ENCODE assay signal across 8 mouse cellular contexts in the genomic region with DNA sequence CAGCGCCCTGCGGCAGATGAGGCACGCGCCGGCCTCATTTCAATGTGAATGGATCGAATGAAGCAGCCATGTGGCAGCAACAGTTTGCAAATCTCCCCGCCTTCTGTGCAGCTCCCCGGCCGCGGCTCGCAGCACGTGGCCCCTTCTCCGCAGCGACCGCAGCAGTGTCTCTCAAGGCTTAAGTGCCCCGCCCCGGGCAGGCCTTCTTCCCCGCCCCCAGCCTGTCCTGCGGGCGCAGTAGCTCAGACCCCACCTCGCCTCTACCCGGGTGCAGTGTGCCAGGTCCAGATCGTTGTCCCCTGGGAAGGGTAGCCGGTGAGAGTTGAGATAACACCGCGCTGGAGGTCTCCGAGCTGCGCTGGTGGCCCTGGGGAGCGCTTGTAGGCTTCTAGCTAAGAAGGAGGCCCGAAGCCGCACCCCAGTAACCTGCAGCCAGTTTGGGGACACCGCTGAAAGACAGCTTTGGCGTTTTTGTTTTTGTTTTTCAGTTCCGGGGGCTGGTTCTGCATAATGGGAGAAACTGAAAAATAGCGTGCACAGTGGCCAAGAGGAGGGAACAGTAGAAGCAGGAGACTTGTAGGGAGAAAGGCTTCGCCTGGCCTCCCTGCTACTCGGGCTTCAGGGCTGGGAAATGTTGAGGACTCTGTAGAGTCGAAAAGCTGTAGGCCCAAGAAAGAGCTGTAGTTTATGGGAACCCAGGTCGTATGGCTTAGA. TPM values are rescaled to one million over a fixed set of nuclear protein-coding genes. Genes with fewer than 3 reads are reported as not detected.
A peak's percentile ranks its signal among the peaks of the same experiment; 100 is the strongest.
DNase-seq lines count a peak whose midpoint lies in the region; ATAC-seq and TF ChIP-seq lines count a peak whose summit lies in the region.

No protein-coding gene starts in this region.

- peak overlapping the region; percentile 55 for H3K4me3 ChIP-seq in heart, embryonic 10.5 days
- H3K4me3 ChIP-seq in G1E (ENCODE audit: low read depth, low read length), result peak overlapping the region; percentile 70; the same call in 1 of the 2 replicates
- H3K4me3 ChIP-seq in embryonic facial prominence, embryonic 15.5 days (replicated peaks), result peak overlapping the region; percentile 40
- H3K4me3 ChIP-seq in liver, embryonic 11.5 days (ENCODE audit: low read depth, low read length), result peak overlapping the region; percentile 42

- ATAC-seq in G1E (ENCODE audit: extremely low read depth, insufficient number of reproducible peaks, low FRiP score, poor library complexity, severe bottlenecking), result peak; percentile 23; the same call in 1 of the 2 replicates
- peak; percentile 69 for ATAC-seq in embryonic facial prominence, embryonic 15.5 days (ENCODE audit: insufficient number of reproducible peaks, low FRiP score, low TSS enrichment, low read depth)
- ATAC-seq in liver, embryonic 11.5 days (replicated peaks; ENCODE audit: low FRiP score), result peak; percentile 63

- H3K9ac ChIP-seq in embryonic facial prominence, embryonic 15.5 days, result peak overlapping the region; percentile 13; the same call in 1 of the 2 replicates
- H3K9ac ChIP-seq in liver, embryonic 11.5 days (ENCODE audit: low read depth, low read length), result peak overlapping the region; percentile 70

- peaks cover 94% of the 10 kb centered on the region for H3K27me3 ChIP-seq in heart, embryonic 10.5 days (ENCODE audit: insufficient read depth, poor library complexity, severe bottlenecking)
- H3K27me3 ChIP-seq in G1E (ENCODE audit: insufficient read depth, low read length), result peaks cover 56% of the 10 kb centered on the region
- peaks cover 77% of the 10 kb centered on the region for H3K27me3 ChIP-seq in embryonic facial prominence, embryonic 15.5 days
- H3K27me3 ChIP-seq in liver, embryonic 11.5 days (replicated peaks; ENCODE audit: control insufficient read depth, insufficient read depth, low read length), result peaks cover 70% of the 10 kb centered on the region

- intact Hi-C loops in heart, postnatal 14 days (cut with DNase I), result no loop called here

- 4% methylated on average over 39 of the region's 39 CpGs for WGBS in heart, embryonic 10.5 days
- WGBS in embryonic facial prominence, embryonic 15.5 days, result 8% methylated on average over 39 of the region's 39 CpGs
- WGBS in liver, embryonic 11.5 days, result 5% methylated on average over 39 of the region's 39 CpGs

- H3K36me3 ChIP-seq in heart, embryonic 10.5 days, result no peaks in the 10 kb centered on the region
- H3K36me3 ChIP-seq in G1E (replicated peaks), result no peaks in the 10 kb centered on the region
- H3K36me3 ChIP-seq in embryonic facial prominence, embryonic 15.5 days, result no peaks in the 10 kb centered on the region
- no peaks in the 10 kb centered on the region for H3K36me3 ChIP-seq in liver, embryonic 11.5 days (ENCODE audit: control insufficient read depth, insufficient read depth, low read length)

- H3K9me3 ChIP-seq in heart, embryonic 10.5 days, result no peaks in the 10 kb centered on the region
- H3K9me3 ChIP-seq in G1E (replicated peaks), result peaks cover 3% of the 10 kb centered on the region
- no peaks in the 10 kb centered on the region for H3K9me3 ChIP-seq in embryonic facial prominence, embryonic 15.5 days (replicated peaks)
- H3K9me3 ChIP-seq in liver, embryonic 11.5 days (ENCODE audit: control insufficient read depth, low read length), result no peaks in the 10 kb centered on the region

- peak overlapping the region; percentile 75 for H3K4me2 ChIP-seq in embryonic facial prominence, embryonic 15.5 days (replicated peaks)
- peak overlapping the region; percentile 82 for H3K4me2 ChIP-seq in liver, embryonic 11.5 days

- no peak for DNase-seq in heart, embryonic 10.5 days (ENCODE audit: low spot score)
- DNase-seq in heart, postnatal 14 days, result no peak
- DNase-seq in G1E (ENCODE audit: low spot score), result peak; percentile 61
- DNase-seq in induced T-regulatory cell, adult 2 months (ENCODE audit: low read depth), result peak; percentile 36
- peak; percentile 80 for DNase-seq in liver, embryonic 11.5 days (ENCODE audit: low spot score)
- peak; percentile 96 for DNase-seq in retina, postnatal 1 day
- DNase-seq in urinary bladder, postnatal 14 days (ENCODE audit: low spot score), result no peak

- no peak for TF ChIP-seq CTCF in G1E (IDR thresholded peaks at IDR 0.05; ENCODE audit: low read depth, low read length)

- H3K4me1 ChIP-seq in heart, embryonic 10.5 days, result peaks cover 64% of the 10 kb centered on the region
- H3K4me1 ChIP-seq in G1E (ENCODE audit: insufficient read depth, low read depth, low read length), result peaks cover 80% of the 10 kb centered on the region
- peaks cover 58% of the 10 kb centered on the region for H3K4me1 ChIP-seq in embryonic facial prominence, embryonic 15.5 days
- peaks cover 75% of the 10 kb centered on the region for H3K4me1 ChIP-seq in liver, embryonic 11.5 days (replicated peaks; ENCODE audit: control insufficient read depth, insufficient read depth, low read length)

- peak overlapping the region; percentile 65 for H3K27ac ChIP-seq in heart, embryonic 10.5 days
- H3K27ac ChIP-seq in embryonic facial prominence, embryonic 15.5 days (replicated peaks), result no peak overlapping the region
- peak overlapping the region; percentile 77 for H3K27ac ChIP-seq in liver, embryonic 11.5 days (ENCODE audit: low read depth, low read length)

RNA-seq across cellular contexts. Expression of gene Dll4, which starts 2.8 kb away (rescaled TPM):
- 6.0 and 7.5 TPM in 2 replicates for polyA plus RNA-seq in heart, embryonic 10.5 days (2016; fragmentation: Nextera tagmentation; extraction: Ambion mirVana)
- total RNA-seq in heart, postnatal 14 days (2021), result 10 to 100 TPM; 19.5 to 22.3 TPM
- total RNA-seq in G1E (2014; fragmentation: Nextera tagmentation) (0.23 TPM in 1 of 2 replicates, not detected in the other), G1E (2017) (0.33 TPM in 1 of 2 replicates, not detected in the other)
- polyA plus RNA-seq in G1E (2012), result 0.09 TPM in 2 replicates
- 5.7 and 5.8 TPM in 2 replicates for polyA plus RNA-seq in embryonic facial prominence, embryonic 15.5 days (2015; fragmentation: Nextera tagmentation; extraction: Ambion mirVana)
- polyA plus RNA-seq in liver, embryonic 11.5 days (2014; fragmentation: Nextera tagmentation; extraction: Ambion mirVana), result 5.3 and 5.9 TPM in 2 replicates

RNA-seq across cellular contexts. Expression of gene Chac1, which starts 28.3 kb away (rescaled TPM):
- 0.55 and 0.69 TPM in 2 replicates for polyA plus RNA-seq in heart, embryonic 10.5 days (2016; fragmentation: Nextera tagmentation; extraction: Ambion mirVana)
- total RNA-seq in heart, postnatal 14 days (2021), result 10 to 100 TPM; 12.8 to 13.0 TPM
- total RNA-seq in G1E (2014; fragmentation: Nextera tagmentation), result not detected in 2 replicates
- total RNA-seq in G1E (2017), result not detected in 2 replicates
- not detected in 2 replicates for polyA plus RNA-seq in G1E (2012)
- 2.1 and 2.4 TPM in 2 replicates for polyA plus RNA-seq in embryonic facial prominence, embryonic 15.5 days (2015; fragmentation: Nextera tagmentation; extraction: Ambion mirVana)
- polyA plus RNA-seq in liver, embryonic 11.5 days (2014; fragmentation: Nextera tagmentation; extraction: Ambion mirVana), result 2.9 and 3.2 TPM in 2 replicates

RNA-seq across cellular contexts. Expression of gene Vps18, which starts 34.2 kb away (rescaled TPM):
- polyA plus RNA-seq in heart, embryonic 10.5 days (2016; fragmentation: Nextera tagmentation; extraction: Ambion mirVana), result 17.4 and 18.6 TPM in 2 replicates
- 10 to 100 TPM; 12.8 to 13.3 TPM for total RNA-seq in heart, postnatal 14 days (2021)
- 9.0 and 9.6 TPM in 2 replicates for total RNA-seq in G1E (2014; fragmentation: Nextera tagmentation)
- total RNA-seq in G1E (2017), result 19.8 and 21.2 TPM in 2 replicates
- 27.3 and 33.3 TPM in 2 replicates for polyA plus RNA-seq in G1E (2012)
- polyA plus RNA-seq in embryonic facial prominence, embryonic 15.5 days (2015; fragmentation: Nextera tagmentation; extraction: Ambion mirVana), result 18.8 and 19.6 TPM in 2 replicates
- 13.4 and 14.0 TPM in 2 replicates for polyA plus RNA-seq in liver, embryonic 11.5 days (2014; fragmentation: Nextera tagmentation; extraction: Ambion mirVana)

RNA-seq across cellular contexts. Expression of gene Rhov, which starts 51.7 kb away (rescaled TPM):
- 0.39 TPM in 1 of 2 replicates, not detected in the other for polyA plus RNA-seq in heart, embryonic 10.5 days (2016; fragmentation: Nextera tagmentation; extraction: Ambion mirVana)
- total RNA-seq in heart, postnatal 14 days (2021), result not detected
- total RNA-seq in G1E (2014; fragmentation: Nextera tagmentation) (not detected in 2 replicates), G1E (2017) (0.11 TPM in 1 of 2 replicates, not detected in the other)
- not detected in 2 replicates for polyA plus RNA-seq in G1E (2012)
- 37.1 and 37.9 TPM in 2 replicates for polyA plus RNA-seq in embryonic facial prominence, embryonic 15.5 days (2015; fragmentation: Nextera tagmentation; extraction: Ambion mirVana)
- 0.38 TPM in 1 of 2 replicates, not detected in the other for polyA plus RNA-seq in liver, embryonic 11.5 days (2014; fragmentation: Nextera tagmentation; extraction: Ambion mirVana)

Comparison
In these comparisons a context has a peak if more than half of its experiments do, and no peak if none do; other contexts are left out.
1. DNase-seq: peak in G1E (single experiment), induced T-regulatory cell, adult 2 months (single experiment), liver, embryonic 11.5 days (single experiment) and retina, postnatal 1 day (single experiment); none in heart, embryonic 10.5 days (single experiment), heart, postnatal 14 days (0 of 2) and urinary bladder, postnatal 14 days (single experiment).
2. Peak in every context shown above with its lines, with median percentiles within 50 percentile points of each other: H3K4me3 ChIP-seq and ATAC-seq.